Mouse (Mus musculus) gastrocnemius, postnatal 25 days (tissue): Measurements from ENCODE around the gene Tcf7. TPM values are rescaled to one million over a fixed set of nuclear protein-coding genes. Genes with fewer than 3 reads are reported as not detected.

Source experiments
- DNase-seq: peaks from one replicate; pipeline ENCODE4 v3.0.0; 2022
- long read RNA-seq, 2 experiments: library from polyadenylated mRNA; stranded (forward); transcript quantifications; one replicate each; pipeline ENCODE4 v2.0.0; 2021
- total RNA-seq, 2 experiments: library from RNA; stranded (reverse); gene quantifications; 1 replicate in 1 of 2; 2 replicates in 1 of 2; pipeline ENCODE4 v1.2.3; 2021

Tcf7 gene
- total RNA-seq, result 1 to 10 TPM in 1 of 2 experiments, under 1 TPM in 1; 0.36 to 1.0 TPM
- long read RNA-seq, experiment 1, result 0 reads
- long read RNA-seq, experiment 2, result 0 reads

DNA sequence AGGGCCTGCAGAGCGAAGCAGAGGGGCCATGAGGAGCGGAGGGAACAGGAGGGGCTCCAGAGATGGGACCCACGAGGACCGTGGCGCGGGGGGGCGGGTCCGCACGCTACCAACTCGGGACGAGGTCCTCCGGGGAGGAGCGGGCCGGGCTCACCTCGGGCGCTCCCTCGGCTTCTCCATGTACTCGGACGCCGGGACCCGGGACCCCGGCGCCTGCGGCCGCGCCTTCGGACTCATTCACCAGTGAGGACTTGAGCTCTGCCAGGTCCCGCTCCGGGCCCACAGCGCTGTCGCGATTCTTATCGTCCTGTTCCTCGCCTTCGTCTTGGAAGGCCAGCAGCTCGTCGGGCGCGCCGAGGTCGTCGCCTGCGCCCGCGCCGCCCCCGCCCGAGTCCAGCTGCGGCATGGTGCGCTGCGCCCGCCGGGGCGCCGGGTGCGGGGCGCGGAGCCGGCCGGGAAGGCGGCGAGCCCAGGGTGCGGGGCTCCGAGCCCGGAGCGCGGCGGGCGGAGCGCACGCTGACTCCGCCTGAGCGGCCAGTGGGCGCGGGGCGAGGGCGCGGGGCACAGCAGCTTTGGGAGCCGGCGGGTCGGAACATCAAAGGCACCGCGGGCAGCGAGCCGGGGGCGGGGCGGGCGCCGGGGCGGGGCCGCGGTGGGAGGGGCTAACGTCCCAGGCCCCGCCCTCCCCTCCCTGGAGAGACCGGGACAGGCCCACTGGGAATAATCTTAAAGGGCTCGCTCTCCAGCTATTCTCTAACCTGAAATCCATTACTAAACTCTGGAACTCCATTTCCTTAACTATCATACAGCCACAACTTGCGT is at the start of gene Tcf7:
Gene Tcf7, minus strand, starts transcription at position 241 of the 822 bp plus-strand sequence.
- DNase-seq, result peak; percentile 69

- DNase-seq, result no peak
Measured at GRCm38 (mm10) chr11:52327313-52327712, 44.5 kb upstream of the Tcf7 start.

GRCm38 (mm10) chr11:52324442-52325367 is 41.9 kb upstream of the Tcf7 start:
- DNase-seq, result no peak

GRCm38 (mm10) chr11:52321540-52321939 is 38.7 kb upstream of the Tcf7 start:
- no peak for DNase-seq

GRCm38 (mm10) chr11:52320529-52320928 is 37.7 kb upstream of the Tcf7 start:
- DNase-seq, result no peak

DNA sequence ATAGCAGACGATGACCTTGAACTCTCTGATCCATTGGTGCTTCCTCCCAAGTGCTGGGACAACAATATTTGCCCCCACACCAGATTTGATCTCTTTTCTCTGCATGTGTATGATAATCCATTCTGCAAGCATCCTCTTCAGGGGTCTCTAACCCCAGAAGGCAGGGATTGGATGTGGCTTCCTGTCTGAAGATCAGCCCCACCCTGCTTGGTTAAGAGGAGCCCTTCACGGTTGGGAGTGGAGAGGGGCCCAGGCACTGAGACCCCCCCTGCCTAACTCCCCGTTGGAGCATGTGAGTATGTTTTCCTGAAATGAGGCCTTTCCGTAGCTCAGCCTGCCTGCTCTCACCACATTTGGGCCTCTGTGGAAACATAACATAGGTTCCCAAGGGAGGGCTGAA is 36.9 kb upstream of the Tcf7 start:
- DNase-seq, result no peak

GRCm38 (mm10) chr11:52318445-52318844 is 35.6 kb upstream of the Tcf7 start:
- no peak for DNase-seq

DNA sequence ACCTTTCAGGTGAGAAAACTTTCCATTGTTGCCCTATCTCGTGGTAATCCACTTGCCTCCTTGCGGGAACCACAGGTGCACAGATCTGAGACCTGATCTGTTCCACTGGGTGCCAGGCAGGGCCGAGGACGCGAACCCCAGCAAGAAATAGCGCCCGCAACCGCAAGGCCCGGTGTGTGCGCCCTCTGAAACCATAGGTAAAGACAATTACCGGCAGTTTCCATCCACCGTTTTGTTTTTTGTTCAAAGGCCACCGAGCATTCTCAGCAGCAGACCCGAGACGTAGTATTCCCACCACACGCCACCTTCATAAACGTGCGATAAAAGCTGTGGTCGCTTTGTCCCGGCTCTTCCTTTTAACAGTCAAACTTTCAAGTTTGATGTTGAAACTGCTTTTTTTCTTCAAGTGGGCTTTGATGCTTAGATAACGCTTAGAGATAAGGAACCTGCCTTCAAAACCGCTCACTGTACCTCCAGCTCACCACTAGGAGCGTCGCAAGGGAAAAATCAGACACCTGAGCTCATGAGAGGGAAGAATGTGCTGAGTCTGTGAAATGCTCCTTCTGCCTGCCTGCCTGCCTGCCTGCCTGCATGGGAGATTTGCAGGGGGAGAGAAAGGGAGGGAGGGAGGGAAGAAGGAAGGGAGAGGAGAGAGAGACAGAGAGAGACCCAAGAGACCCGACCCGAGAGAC is 31.4 kb upstream of the Tcf7 start:
- DNase-seq, result peak; percentile 44

- DNase-seq, result no peak
Measured at GRCm38 (mm10) chr11:52310709-52311108, 27.9 kb upstream of the Tcf7 start.

GRCm38 (mm10) chr11:52309487-52309886 is 26.7 kb upstream of the Tcf7 start:
- no peak for DNase-seq

DNA sequence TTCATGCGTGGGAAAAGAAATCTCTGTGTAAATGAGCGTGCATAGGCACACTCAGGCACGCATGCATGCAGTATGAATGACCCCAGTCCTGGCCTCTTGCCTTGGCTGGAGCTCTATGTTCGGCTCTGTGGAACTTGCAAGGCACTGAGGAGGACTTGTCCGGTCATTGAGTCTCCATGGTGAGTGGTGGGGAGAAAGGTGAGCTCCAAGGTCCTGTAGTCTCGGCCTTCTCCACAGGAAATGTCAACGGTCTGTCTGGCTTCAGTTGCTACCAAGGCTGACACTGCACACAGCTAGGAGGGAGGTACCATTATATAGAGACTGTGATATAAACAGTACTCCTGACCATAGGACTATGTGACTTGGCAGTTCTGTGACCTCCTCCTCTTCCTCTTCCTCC is 23.6 kb upstream of the Tcf7 start:
- no peak for DNase-seq

GRCm38 (mm10) chr11:52305266-52305665 is 22.5 kb upstream of the Tcf7 start:
- DNase-seq, result no peak

GRCm38 (mm10) chr11:52302668-52303067 is 19.9 kb upstream of the Tcf7 start:
- DNase-seq, result no peak

GRCm38 (mm10) chr11:52299687-52300086 is 16.9 kb upstream of the Tcf7 start:
- no peak for DNase-seq

DNA sequence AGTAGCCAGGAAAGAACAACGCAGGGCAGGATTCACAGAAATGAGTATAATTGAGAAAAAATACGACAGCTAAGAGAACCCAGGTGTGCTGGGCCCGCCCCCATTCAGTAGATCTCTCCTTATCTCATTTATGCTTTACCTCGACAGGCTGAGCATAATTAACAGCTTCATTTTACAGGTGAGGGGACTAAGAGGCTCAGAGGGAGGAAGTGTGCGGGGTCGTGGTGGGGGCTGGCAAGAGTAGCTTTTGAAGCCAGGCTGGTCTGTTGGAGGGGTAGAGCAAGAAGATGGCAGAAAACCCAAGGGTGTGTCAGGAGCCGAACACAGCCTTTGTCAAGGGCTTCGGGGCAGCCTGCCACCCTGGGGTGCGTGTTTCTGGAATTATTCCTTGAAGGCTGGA is 16.1 kb upstream of the Tcf7 start:
- DNase-seq, result no peak

DNA sequence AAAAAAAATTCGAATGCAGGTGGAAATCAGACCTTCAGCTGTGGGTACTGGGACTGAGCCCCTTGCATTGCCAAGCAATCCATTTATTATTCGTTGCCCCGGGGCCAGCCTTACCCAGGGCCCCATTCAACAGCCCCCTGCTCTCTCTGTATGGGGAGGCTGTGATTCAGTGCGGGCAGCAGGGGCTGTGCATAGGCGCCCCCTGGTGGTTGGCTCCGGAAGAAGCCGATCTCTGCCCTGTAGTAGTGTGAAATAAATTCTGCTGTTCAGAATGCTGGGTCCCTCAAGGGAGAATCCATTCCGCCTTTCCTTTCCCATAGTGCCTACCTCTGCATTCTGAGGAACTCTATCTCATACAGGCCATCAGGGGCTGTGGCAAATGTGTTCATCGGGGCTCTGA is 14.5 kb upstream of the Tcf7 start:
- peak; percentile 50 for DNase-seq

GRCm38 (mm10) chr11:52294103-52294502 is 11.3 kb upstream of the Tcf7 start:
- no peak for DNase-seq

GRCm38 (mm10) chr11:52292894-52293293 is 10.1 kb upstream of the Tcf7 start:
- no peak for DNase-seq

DNA sequence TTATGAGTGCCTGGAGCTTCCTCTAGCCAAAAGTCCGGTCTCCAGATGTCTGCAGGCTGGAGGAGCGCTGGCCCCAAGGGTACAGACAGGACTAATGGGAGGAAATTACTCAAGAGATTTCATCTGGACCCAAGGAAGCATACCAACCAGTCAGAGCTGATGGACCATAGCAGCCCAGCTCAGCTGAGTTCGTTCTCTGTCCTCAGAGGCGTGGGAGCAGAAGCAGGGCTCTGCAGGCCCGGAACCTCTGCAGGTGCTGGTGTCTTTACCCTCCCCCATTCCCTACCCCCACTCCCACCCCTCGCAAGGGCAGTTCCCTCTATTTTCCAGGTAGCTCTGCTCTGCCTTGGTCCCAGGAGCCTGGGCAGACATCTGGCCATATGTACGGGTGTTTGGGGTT is 9.5 kb upstream of the Tcf7 start:
- no peak for DNase-seq

DNA sequence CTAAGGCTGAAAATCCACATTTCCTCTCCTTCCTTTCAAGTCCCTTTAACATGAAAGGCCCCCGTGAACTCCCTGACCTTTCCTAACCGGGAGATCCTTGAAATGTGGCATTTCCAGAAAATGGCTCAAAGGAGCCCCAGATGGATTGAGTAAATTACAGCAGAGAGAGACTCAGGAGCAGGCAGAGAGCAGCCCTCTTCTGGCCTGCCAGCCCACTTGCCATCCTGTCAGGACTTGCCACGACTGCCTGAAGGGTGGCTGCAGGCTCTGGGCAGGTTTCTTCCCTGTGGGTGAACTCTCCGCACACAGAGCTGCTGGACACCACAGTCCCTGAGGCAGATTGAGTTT is 4.1 kb upstream of the Tcf7 start:
- no peak for DNase-seq

DNA sequence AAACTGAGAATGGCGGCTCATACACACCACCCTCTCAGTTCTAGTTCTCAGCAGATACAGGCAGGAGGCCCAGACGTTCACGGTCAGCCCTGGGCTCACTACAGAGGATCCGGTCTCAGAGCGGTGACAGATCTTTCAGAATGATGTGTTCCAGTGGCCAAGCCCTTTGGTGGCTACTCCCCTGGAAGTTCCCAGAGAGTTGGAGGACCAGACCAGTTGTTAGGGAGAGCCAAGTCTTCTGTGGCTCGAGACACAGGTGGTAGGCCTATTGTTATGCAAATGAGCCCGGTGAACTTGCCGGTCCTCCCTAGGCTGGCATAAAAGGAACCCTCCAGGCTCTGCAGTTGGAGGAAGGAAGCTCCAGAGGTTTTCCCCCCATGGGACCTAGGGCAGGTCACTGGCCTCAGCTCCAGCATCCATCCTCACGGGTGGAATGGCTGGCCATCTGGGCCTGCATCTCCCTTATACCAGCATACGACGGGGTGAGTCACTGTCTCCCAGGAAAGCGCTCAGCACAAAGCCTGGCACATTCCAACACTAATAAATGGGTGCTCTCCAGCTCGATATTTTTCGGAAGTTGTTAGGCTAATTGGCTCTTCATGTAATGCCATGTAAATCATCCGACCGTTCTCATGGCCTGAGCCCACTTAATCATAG is 3.6 kb upstream of the Tcf7 start:
- no peak for DNase-seq
